Mouse (Mus musculus): ENCODE data around the gene Gtf2f2. TPM values are rescaled to one million over a fixed set of nuclear protein-coding genes. Genes with fewer than 3 reads are reported as not detected.

The Gtf2f2 gene
- polyA plus RNA-seq, 1 experiment from 2014 or later, result 59.3 TPM

- ATAC-seq (ENCODE audit: low FRiP score), result peak; percentile 62
- Histone ChIP-seq H3K4me1 (ENCODE audit: control insufficient read depth, insufficient read depth, low read length) (peaks cover 28% of the 10 kb centered on the region), H3K36me3 (ENCODE audit: control insufficient read depth, insufficient read depth, low read length) (no peaks in the 10 kb centered on the region), H3K9me3 (ENCODE audit: control insufficient read depth, low read length) (no peaks in the 10 kb centered on the region), H3K9ac (ENCODE audit: low read length) (peak overlapping the region; percentile 3; the same call in 1 of the 2 replicates), H3K4me3 (ENCODE audit: low read depth, low read length) (no peak overlapping the region), H3K27ac (ENCODE audit: low read depth, low read length) (peak overlapping the region; percentile 86), H3K27me3 (ENCODE audit: control insufficient read depth, insufficient read depth, low read length) (no peaks in the 10 kb centered on the region), H3K4me2 (peak overlapping the region; percentile 30)
- 37% methylated on average over 7 of the region's 7 CpGs for WGBS
- peak; percentile 90 for DNase-seq (ENCODE audit: low spot score, missing footprints)
These were observed 22.0 kb upstream of the Gtf2f2 start for GRCm38 (mm10) chr14:76032671-76033136.

GRCm38 (mm10) chr14:76031117-76031842, 20.6 kb upstream of the Gtf2f2 start:
- Histone ChIP-seq H3K9ac (ENCODE audit: low read length) (no peak overlapping the region), H3K36me3 (ENCODE audit: control insufficient read depth, insufficient read depth, low read length) (no peaks in the 10 kb centered on the region), H3K27me3 (ENCODE audit: control insufficient read depth, insufficient read depth, low read length) (no peaks in the 10 kb centered on the region), H3K4me2 (no peak overlapping the region), H3K9me3 (ENCODE audit: control insufficient read depth, low read length) (no peaks in the 10 kb centered on the region), H3K4me3 (ENCODE audit: low read depth, low read length) (no peak overlapping the region), H3K4me1 (ENCODE audit: control insufficient read depth, insufficient read depth, low read length) (peaks cover 28% of the 10 kb centered on the region), H3K27ac (ENCODE audit: low read depth, low read length) (peak overlapping the region; percentile 48; the same call in 1 of the 2 replicates)
- 58% methylated on average over 11 of the region's 11 CpGs for WGBS
- DNase-seq (ENCODE audit: low spot score, missing footprints) (no peak), ATAC-seq (ENCODE audit: low FRiP score) (0 out of 2 replicates have a peak, but pooled peaks have one; percentile 30)

GRCm38 (mm10) chr14:76024641-76025040, 14.0 kb upstream of the Gtf2f2 start:
- no peak overlapping the region for H3K27ac ChIP-seq (ENCODE audit: low read depth, low read length)
- WGBS, result 89% methylated on average over 4 of the region's 4 CpGs

GRCm38 (mm10) chr14:76020927-76021719, 10.5 kb upstream of the Gtf2f2 start:
- Histone ChIP-seq H3K9me3 (ENCODE audit: control insufficient read depth, low read length) (no peaks in the 10 kb centered on the region), H3K27me3 (ENCODE audit: control insufficient read depth, insufficient read depth, low read length) (no peaks in the 10 kb centered on the region), H3K9ac (ENCODE audit: low read length) (no peak overlapping the region), H3K27ac (ENCODE audit: low read depth, low read length) (peak overlapping the region; percentile 50; the same call in 1 of the 2 replicates), H3K4me1 (ENCODE audit: control insufficient read depth, insufficient read depth, low read length) (no peaks in the 10 kb centered on the region), H3K4me3 (ENCODE audit: low read depth, low read length) (no peak overlapping the region), H3K36me3 (ENCODE audit: control insufficient read depth, insufficient read depth, low read length) (no peaks in the 10 kb centered on the region), H3K4me2 (no peak overlapping the region)
- DNase-seq (ENCODE audit: low spot score, missing footprints) (peak; percentile 80), ATAC-seq (ENCODE audit: low FRiP score) (0 out of 2 replicates have a peak, but pooled peaks have one; percentile 5)
- WGBS, result 67% methylated on average over 7 of the region's 7 CpGs

More at GRCm38 (mm10) chr14:76024641-76025040, 14.0 kb upstream of the Gtf2f2 start:
- H3K36me3 ChIP-seq (ENCODE audit: control insufficient read depth, insufficient read depth, low read length), result no peaks in the 10 kb centered on the region
- no peak for ATAC-seq (ENCODE audit: low FRiP score)
- H3K27me3 ChIP-seq (ENCODE audit: control insufficient read depth, insufficient read depth, low read length), result no peaks in the 10 kb centered on the region
- no peaks in the 10 kb centered on the region for H3K4me1 ChIP-seq (ENCODE audit: control insufficient read depth, insufficient read depth, low read length)
- no peak overlapping the region for H3K4me3 ChIP-seq (ENCODE audit: low read depth, low read length)
- H3K4me2 ChIP-seq, result no peak overlapping the region
- peak; percentile 61 for DNase-seq (ENCODE audit: low spot score, missing footprints)
- H3K9me3 ChIP-seq (ENCODE audit: control insufficient read depth, low read length), result no peaks in the 10 kb centered on the region
- H3K9ac ChIP-seq (ENCODE audit: low read length), result no peak overlapping the region

- Histone ChIP-seq H3K27ac (ENCODE audit: low read depth, low read length) (peak overlapping the region; percentile 32; the same call in 1 of the 2 replicates), H3K4me2 (no peak overlapping the region), H3K4me3 (ENCODE audit: low read depth, low read length) (no peak overlapping the region), H3K4me1 (ENCODE audit: control insufficient read depth, insufficient read depth, low read length) (no peaks in the 10 kb centered on the region), H3K9ac (ENCODE audit: low read length) (no peak overlapping the region), H3K36me3 (ENCODE audit: control insufficient read depth, insufficient read depth, low read length) (no peaks in the 10 kb centered on the region), H3K27me3 (ENCODE audit: control insufficient read depth, insufficient read depth, low read length) (no peaks in the 10 kb centered on the region), H3K9me3 (ENCODE audit: control insufficient read depth, low read length) (no peaks in the 10 kb centered on the region)
- 84% methylated on average over 5 of the region's 5 CpGs for WGBS
- ATAC-seq (ENCODE audit: low FRiP score), result no peak
- DNase-seq (ENCODE audit: low spot score, missing footprints), result peak; percentile 75
These were observed 9.7 kb upstream of the Gtf2f2 start for GRCm38 (mm10) chr14:76020259-76020785.

GRCm38 (mm10) chr14:76017785-76018490, 7.3 kb upstream of the Gtf2f2 start:
- Histone ChIP-seq H3K9ac (ENCODE audit: low read length) (no peak overlapping the region), H3K9me3 (ENCODE audit: control insufficient read depth, low read length) (no peaks in the 10 kb centered on the region), H3K4me2 (no peak overlapping the region), H3K27me3 (ENCODE audit: control insufficient read depth, insufficient read depth, low read length) (no peaks in the 10 kb centered on the region), H3K4me1 (ENCODE audit: control insufficient read depth, insufficient read depth, low read length) (no peaks in the 10 kb centered on the region), H3K27ac (ENCODE audit: low read depth, low read length) (no peak overlapping the region), H3K36me3 (ENCODE audit: control insufficient read depth, insufficient read depth, low read length) (no peaks in the 10 kb centered on the region), H3K4me3 (ENCODE audit: low read depth, low read length) (no peak overlapping the region)
- WGBS, result 81% methylated on average over 10 of the region's 10 CpGs
- DNase-seq (ENCODE audit: low spot score, missing footprints), result no peak
- ATAC-seq (ENCODE audit: low FRiP score), result no peak

GRCm38 (mm10) chr14:76014331-76014730, 3.7 kb upstream of the Gtf2f2 start:
- Histone ChIP-seq H3K27me3 (ENCODE audit: control insufficient read depth, insufficient read depth, low read length) (no peaks in the 10 kb centered on the region), H3K36me3 (ENCODE audit: control insufficient read depth, insufficient read depth, low read length) (no peaks in the 10 kb centered on the region), H3K4me1 (ENCODE audit: control insufficient read depth, insufficient read depth, low read length) (peaks cover 7% of the 10 kb centered on the region), H3K9ac (ENCODE audit: low read length) (no peak overlapping the region), H3K9me3 (ENCODE audit: control insufficient read depth, low read length) (no peaks in the 10 kb centered on the region), H3K4me2 (no peak overlapping the region), H3K4me3 (ENCODE audit: low read depth, low read length) (no peak overlapping the region), H3K27ac (ENCODE audit: low read depth, low read length) (no peak overlapping the region)
- WGBS, result 63% methylated on average over 2 of the region's 2 CpGs
- ATAC-seq (ENCODE audit: low FRiP score) (no peak), DNase-seq (ENCODE audit: low spot score, missing footprints) (no peak)

- no peaks in the 10 kb centered on the region for H3K27me3 ChIP-seq (ENCODE audit: control insufficient read depth, insufficient read depth, low read length)
- H3K36me3 ChIP-seq (ENCODE audit: control insufficient read depth, insufficient read depth, low read length), result no peaks in the 10 kb centered on the region
- peak overlapping the region; percentile 66 for H3K4me2 ChIP-seq
- peak overlapping the region; percentile 81; the same call in 1 of the 2 replicates for H3K9ac ChIP-seq (ENCODE audit: low read length)
- ATAC-seq (ENCODE audit: low FRiP score), result peak; percentile 49
- WGBS, result 32% methylated on average over 7 of the region's 7 CpGs
- H3K27ac ChIP-seq (ENCODE audit: low read depth, low read length), result no peak overlapping the region
- peaks cover 11% of the 10 kb centered on the region for H3K4me1 ChIP-seq (ENCODE audit: control insufficient read depth, insufficient read depth, low read length)
- H3K9me3 ChIP-seq (ENCODE audit: control insufficient read depth, low read length), result no peaks in the 10 kb centered on the region
- H3K4me3 ChIP-seq (ENCODE audit: low read depth, low read length), result peak overlapping the region; percentile 76
- DNase-seq (ENCODE audit: low spot score, missing footprints), result no peak
These were observed 395 bp upstream of the Gtf2f2 start for GRCm38 (mm10) chr14:76011062-76011457.

Data from midbrain, embryonic 11.5 days (tissue).